Mouse (Mus musculus) hindlimb bud, embryonic 11.5 days (tissue): ENCODE results near the gene Gbp2.
"Not testable (repeated sequence)": the region's sequence is repeated elsewhere in the genome, so short reads cannot be mapped to it uniquely, and the experiment has no call there.

ENCODE experiments used
- DNase-seq: peaks from one replicate; pipeline ENCODE4 v3.0.0-alpha.2; 2012; ENCODE audit warnings: low read depth, low spot score; ENCODE audit errors: extremely low spot score

The Gbp2 gene

DNA sequence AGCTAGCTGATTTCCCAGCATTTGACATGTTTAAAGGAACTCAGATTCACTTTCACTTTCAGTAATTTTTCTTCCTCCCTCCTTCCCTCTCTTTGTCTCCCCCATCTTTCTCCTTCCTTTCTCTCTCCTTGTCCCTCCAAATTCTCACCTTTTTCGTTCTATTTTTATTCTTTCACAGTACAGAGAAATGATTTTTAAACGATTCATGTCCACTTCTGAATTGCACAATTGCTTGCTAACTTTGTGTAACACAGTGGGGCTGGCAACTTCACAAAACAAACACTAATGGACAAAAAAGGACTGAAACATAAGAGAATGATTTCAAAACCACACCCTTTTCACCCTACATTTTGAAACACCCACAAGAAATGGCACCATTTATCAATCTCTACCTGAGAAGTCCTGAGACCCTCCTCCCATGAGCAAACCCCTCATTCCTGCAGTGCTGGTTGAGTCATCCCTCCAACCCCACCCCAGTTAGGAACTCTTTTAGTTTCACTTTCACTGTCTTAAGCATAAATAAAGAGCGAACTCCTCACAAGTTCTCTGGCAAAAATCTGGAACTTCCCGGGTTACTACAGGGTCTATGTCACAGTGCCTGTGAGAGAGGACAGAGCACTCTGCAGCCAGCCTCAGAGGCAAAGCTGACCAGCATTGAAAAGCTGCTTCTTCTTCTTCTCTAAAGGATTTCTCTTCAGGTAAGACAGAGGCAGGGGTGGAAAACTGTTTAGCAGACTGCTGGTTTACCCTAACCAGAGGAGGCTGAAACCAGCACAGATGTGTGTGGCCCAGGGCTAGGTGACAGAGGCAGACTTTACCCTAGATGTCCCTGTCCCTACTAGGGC is at the start of gene Gbp2:
Gene Gbp2, plus strand, starts transcription at position 492 of the 845 bp plus-strand sequence.
- no peak for DNase-seq

GRCm38 (mm10) chr3:142570738-142571137 is 49.7 kb upstream of the Gbp2 start:
- DNase-seq, result no peak

DNA sequence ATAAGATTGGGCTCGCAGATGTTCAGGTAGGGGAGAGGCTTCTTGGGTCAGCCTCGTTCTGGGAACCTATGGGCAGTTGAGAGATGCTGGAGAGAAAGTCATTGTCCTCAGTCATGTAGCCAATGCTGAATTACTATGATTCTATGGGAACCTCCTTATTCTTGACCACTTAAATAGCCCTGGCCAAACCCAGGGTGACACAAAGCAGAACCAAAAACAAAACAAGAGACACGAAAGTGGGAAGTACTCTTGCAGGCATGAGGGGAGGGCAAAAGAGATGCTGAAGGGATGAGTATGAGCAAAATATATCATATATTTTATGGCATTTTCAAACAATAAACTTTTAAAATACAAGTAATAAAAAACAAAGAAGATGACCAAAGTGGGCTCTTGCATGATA is 43.3 kb upstream of the Gbp2 start:
- no peak for DNase-seq

DNA sequence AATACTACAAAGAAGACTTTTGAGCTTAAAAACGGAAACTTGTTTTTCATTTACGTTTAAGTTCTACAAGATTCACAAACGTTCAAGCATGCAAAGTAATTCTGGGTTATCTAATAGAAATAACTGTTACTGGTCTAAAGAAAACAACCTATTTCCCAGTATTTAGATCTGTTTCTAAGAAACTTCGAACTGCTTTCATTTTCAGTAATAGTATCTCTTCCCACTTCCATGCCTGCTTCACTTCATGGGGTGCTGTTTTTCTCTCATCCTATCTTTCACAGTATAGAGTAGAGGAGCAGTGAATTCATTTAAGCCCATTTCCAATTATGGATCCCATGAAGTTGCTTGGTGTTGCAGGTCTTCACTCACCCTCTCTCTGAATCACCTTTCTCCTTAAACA is 42.1 kb upstream of the Gbp2 start:
- no peak for DNase-seq

DNA sequence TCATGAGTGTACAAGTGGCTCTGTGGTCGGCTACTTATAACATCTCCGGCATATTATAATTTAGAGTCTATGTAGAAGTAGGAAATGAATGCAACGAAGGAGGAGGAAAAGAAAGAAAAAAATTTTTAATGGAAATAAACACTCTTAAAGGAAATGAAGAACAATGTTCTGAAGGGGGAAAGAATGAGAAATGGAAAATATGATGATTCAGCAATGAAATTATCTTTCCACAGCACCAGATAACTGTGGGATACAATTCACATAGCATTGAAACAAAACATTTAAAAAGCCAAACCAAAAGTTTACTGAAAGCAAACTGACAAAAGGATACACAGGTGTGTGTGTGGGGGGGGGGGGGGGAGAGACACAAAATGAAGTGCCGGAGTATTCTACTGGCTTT is 37.3 kb upstream of the Gbp2 start:
- DNase-seq, result no peak

DNA sequence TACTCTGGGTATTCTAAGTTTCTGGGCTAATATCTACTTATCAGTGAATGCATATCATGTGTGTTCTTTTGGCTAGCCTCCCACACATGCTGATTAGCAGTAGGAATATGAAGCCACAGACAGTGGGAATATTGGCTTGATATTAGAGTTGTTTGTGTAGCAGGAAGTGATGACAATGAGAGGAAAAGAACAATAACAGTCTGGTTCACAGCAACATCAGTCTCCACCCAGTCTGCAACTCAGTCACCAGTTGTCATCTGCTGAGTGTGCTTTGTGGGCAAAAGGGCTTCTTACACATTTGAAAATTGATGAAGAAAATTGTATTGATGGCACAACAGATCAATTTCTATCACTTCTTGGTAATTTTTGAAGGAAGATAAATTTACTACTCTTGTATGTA is 33.0 kb upstream of the Gbp2 start:
- no peak for DNase-seq

DNA sequence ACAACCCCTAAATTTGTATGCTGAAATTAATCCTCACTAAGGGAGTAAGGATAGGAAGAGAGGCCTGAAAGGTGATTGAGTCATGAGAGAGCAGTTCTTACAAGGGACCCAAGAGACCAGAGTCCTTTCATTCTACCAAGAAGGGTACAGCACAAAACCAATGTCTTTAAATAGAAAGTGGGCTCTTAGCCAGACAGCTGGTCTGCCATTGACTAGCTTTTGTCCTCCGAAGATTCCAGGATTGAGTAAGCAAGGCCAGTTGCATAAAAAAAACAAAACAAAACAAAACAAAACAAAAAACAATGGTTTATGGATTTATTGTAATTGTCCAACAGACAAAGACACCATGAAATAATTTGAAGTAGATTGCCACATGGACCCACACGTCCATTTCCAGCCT is 31.5 kb upstream of the Gbp2 start:
- no peak for DNase-seq

DNA sequence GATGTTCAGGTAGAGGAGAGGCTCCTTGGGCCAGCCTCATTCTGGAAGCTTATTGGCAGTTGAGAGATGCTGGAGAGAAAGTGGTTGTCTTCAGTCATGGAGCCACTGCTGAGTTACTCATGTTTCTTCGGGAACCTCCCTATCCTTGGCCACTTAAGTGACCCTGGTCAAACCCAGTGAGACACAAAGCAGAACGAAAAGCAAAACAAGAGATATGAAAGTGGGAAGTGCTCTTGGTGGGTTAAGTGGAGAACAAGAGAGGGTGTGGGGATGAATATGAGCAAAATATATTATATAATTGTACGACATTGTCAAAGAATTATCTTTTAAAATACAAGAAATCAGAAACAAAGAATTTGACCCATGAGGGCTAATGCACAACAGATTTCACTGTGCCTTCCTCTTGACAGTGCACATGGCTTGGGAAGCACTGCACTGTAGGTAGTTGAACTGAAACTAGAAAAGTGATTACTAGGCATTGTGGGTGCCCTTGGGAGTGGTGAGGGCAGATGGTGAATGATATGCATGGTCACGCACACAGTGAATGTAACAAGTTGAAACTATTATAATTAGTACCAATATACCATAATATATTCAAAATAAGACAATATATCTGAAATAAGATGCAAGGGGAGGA is 29.9 kb upstream of the Gbp2 start:
- no peak for DNase-seq

DNA sequence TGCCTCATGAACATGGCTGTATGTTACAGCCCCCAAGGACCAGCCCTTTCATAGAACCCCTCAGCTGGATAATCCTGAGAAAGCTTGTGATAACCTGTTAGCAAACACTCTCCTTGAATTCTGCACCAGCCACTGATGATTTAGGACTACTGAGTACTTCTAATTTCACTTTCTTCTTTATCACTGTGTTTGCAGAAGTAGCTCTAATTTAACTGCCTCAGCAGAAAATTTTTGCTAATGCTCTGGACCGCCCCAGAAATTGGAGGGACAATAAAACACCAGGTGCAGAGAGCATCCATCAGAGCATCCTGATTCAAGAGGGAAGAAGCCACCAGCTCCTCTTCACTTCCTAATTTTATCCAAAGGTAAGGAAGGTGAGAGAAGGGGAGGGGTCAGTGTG is 25.9 kb upstream of the Gbp2 start, which contains the start of gene Gbp2b:
Gene Gbp2b, plus strand, starts transcription at position 301 of the 400 bp plus-strand sequence.
- no peak for DNase-seq

DNA sequence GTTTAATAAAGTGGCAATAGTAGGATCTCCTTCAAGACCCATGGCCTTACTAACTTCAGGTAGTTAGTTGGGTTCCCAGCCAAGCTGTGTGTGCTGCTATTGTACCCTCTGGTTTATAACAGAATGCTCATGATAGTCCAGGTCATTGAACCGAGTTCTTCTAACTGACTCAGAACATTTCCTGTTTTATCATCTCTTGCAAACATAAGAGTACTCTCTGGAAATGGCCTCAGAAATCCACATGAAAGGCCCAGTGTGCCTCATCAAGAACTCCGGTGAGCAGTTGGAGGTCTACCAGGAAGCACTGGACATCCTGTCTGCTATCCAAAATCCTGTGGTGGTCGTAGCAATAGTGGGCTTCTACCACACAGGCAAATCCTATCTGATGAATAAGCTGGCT is 22.5 kb upstream of the Gbp2 start:
- DNase-seq, result no peak

GRCm38 (mm10) chr3:142601675-142602074 is 18.7 kb upstream of the Gbp2 start:
- no peak for DNase-seq

DNA sequence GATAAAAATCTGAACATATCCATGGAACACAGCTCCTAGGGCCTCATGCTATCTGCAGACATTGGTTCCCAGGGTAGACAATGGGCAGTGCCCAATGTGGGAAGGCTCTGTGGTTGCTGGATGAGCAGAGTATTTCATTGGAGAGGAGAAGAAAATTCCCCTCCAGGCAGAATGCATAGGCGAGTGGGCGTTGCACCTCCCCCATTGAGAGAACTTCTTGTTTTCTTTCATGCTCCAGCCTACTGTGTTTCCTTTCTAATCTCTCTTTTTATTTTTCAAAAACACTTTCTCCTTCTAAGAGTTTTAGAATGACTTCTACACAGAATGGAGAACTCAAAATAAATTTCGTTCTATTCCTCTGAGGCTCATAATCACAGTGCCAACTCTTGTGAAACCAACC is 1.7 kb upstream of the Gbp2 start:
- no peak for DNase-seq

DNA sequence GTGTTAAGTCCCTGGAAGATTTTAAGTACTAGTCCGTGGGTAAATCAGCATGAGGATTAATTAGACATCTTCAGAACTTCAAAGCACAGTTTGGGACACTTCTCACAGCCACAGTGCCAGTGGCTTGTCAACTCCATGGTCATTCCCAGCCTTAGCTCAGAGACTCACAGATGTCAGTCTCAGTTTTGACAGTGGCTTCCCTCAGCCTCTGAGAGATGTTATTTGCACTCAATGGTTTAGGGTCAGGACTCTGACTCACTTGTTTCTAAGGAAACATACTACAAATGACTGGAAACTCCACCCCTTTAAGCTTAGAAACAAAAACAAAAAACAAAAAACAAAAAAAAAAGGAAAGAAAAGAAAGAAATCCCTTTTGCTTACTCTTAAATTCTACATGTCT is 796 bp upstream of the Gbp2 start:
- DNase-seq, result no peak

DNA sequence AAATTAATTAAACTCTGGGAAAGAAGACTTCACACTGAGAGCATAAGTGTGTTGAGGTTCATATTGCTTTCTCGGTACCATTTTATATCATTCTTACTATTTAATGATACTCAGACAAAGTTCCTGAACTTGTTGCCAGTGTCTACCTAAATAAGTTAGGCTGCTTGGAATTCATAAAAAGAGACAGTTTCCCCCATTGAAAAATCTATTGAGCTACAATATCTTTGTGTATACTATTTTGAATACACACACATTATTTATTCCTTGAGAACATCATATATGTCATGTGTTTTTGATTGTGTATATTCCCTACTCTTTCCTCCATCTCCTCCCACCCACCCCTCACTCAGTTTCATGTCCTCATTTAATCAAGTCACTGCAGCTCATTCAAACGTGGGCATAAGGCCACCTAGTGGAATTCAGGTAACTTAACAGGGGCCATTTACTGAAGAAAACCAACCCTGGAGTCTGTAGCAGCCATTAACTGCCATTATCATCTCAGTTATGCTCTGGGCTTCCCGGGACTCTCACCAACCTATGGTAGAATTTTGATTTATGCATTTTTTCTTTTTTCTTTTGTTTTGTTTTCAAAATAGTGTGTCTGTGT is 657 bp downstream of the Gbp2 start:
- DNase-seq, result no peak

DNA sequence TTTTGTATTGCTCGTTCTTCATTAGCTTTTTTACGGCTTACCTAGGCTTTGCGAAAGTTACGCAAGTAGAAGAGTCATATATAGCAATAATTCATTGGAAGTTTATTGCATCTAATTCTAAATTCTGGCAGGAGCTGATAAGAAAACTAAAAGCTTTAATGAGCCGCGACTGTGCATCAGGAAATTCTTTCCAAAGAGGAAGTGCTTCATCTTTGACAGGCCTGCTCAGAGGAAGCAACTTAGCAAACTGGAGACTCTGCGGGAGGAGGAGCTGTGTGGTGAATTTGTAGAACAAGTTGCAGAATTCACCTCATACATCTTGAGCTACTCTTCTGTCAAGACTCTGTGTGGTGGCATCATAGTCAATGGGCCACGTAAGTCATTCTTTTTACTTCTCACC is 10.0 kb downstream of the Gbp2 start:
- DNase-seq, result no peak

DNA sequence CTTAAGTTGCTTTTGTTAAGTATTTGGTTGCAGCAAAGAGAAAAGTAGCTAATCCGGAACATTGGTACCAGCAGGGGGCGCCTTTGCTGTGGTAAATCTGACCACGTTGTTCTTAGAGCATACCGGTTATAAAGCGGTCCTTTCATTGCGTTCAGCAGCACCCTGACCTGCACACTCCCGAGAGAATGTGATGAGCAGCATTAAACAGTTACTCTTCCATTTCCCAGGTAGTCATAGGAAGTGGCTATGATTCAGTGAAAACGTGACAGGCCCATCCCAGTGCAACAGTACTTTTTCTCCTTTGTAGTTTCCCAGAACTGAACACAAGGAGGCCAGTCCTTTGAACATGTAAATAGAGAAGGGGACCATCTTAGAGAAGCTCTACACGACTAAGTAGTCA is 19.8 kb downstream of the Gbp2 start:
- DNase-seq, result peak; percentile 30

GRCm38 (mm10) chr3:142645949-142646348 is 25.5 kb downstream of the Gbp2 start:
- DNase-seq, result peak; percentile 44

DNA sequence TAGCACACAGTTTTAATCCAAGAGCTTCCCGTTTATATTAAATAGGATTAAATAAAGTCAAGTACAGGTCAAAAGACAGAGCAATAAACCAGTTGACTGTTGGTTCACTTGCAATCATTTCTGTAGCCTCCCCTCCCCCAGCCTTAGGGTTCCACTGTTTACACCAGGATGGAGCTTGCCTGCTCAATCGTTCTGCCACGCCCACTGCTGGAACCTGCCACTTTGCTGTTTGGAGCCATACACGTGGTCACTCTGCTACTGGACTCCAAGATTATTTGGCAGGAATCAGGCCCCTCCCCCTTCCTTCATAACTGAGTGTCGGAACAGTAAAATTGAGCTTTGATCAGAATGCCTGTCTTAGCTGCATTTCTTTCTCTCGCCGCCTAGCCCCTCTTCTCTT is 27.4 kb downstream of the Gbp2 start:
- not testable (repeated sequence) for DNase-seq

DNA sequence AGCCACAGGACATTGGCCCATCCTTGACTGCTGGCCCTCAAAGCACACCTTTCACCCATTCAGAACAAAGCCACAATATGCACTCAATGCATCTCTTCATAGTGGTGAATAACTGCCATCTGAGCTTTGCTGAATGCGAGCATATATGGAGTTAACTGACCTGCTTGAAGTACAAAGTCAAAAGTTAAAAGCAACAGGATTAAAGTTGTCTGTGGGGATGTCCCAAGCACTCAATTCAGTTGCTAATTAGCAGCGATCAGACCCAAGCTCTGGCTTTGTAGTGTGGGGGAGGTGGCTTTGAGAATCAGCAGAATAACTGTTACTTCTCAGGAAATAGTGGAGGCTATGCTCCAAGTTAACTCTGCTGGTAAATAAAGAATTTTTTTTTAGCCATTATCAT is 29.8 kb downstream of the Gbp2 start:
- no peak for DNase-seq

DNA sequence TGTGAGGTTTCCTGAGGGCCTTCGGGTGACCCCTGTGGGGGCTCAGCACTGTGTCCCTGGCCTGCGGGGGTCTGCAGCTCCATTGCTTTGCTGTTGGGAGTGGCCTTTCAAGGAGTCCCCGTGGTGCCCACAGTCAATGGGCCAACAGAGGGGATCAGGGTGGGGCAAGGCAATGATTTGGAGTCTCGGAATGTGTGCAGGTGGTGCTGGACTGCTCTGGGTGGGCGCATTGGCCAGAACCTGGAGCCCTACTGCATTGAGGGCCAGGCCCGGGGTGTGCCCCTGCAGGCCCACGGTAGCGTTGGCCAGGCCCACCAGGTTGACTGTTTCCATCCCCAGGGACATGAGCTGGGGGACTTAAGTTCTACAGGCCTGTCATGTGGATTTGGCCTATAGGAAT is 44.3 kb downstream of the Gbp2 start:
- no peak for DNase-seq

DNA sequence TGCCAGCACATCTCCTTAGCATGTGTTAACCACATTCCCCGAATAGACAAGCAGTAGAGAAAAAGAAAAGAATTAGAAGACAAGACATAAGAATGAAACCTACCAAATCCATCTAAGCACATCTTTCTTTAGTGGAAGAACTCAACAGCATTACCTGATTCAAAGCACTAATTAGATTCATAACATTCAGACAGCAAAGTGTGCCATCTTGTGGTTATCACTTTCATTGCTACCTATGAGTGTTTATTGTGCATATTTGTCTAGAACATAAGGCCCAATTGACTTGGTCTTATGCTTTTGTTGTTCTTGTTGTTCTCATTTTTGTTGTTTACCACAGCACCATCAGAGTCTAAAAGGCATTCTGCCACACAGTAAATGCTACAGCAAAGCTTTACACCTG is 54.2 kb downstream of the Gbp2 start:
- no peak for DNase-seq
